Mouse (Mus musculus): ENCODE results near the gene Pus1.

Pus1 gene

DNA sequence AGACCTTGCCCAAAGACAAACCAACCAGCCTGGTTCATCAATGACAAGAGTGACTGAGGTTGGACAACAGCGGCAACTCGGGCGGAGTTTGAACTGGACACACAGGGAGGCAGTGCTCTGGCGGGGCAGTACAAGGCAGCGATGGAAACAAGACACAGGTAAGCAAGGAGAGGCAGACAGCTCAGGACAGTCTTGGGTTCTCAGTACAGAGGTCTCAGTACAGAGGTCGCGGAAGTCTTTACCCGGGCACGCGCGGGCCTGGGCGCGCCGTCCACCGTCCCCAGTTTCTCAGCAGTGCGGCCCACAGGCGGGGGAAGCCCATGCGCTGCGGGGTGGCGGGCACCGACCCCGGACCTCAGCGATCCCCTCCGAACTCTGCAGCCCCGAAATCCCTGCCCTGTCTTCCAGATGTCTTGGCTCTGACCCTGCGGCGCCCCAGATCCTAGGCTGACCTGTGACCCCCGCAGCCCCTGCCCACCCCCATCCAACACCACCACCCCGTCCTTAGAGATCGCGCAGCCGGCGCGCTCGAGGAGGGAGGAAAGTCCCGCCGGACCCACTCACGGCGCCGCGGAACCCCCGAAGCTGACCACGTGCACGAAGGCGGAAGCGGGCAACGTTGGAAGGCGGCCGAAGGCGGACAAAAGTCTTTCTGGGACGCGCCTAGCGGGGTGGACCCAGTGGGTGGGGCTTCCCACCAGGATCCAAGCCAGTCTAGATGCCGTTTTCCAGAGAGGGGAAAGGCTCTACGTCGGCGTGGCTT is at the start of gene Pus1:
TSS of gene Pus1 (minus strand) at position 662 of the 763 bp plus-strand sequence.
- peak; percentile 94 to 97 for DNase-seq

DNA sequence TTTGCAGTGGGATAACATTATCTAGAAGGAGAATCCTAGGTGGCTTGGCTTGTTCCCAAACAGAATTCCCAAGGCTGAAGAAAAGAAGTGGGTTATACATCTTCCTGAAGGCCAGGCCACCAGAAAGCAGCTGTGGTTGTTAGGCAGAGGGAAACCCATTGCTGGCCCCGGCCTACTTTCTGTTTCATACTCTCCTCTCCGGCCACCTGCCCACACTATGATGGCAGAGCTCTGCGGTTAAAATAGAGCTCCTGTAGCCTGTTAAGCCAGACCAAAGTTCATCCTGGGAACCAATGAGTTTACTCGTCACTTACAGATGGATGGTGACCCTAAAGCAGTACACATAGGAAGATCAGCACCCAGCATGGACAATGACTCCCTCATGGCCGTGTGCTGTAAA is 47.1 kb upstream of the Pus1 start:
- no peak for DNase-seq

DNA sequence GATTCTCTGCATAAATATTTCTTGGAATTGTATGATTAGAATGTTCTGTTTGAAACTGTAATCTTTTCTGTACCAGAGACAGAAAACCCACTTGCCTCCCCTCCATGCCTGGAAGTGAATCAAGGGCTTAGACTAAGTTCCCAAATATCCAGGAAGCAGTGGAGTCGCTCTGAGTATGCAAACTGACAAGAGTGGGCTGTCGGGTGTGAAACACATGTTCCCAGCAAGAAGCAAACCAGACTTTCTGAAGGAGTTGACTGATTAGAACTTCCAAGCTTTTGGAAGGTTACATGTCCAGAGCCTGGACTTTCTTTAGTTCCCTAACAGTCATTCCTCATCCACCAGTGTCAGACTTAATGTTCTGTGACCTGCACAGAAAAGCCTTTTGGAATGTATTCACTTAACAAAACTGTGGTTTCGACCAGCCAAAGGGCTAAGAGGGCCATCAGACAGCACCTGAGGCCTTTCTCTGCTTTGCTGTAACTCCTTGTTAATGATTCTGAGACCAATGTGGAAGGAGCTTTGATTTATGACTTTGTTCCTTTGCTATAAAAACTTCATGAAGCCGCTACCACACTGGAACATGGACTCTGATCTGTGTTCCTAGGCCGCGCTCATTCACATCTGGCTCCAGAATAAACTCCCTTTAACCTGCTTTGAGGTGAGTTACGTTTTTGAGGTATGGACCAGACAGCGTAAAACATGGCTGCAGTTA is 46.5 kb upstream of the Pus1 start:
- no peak for DNase-seq

DNA sequence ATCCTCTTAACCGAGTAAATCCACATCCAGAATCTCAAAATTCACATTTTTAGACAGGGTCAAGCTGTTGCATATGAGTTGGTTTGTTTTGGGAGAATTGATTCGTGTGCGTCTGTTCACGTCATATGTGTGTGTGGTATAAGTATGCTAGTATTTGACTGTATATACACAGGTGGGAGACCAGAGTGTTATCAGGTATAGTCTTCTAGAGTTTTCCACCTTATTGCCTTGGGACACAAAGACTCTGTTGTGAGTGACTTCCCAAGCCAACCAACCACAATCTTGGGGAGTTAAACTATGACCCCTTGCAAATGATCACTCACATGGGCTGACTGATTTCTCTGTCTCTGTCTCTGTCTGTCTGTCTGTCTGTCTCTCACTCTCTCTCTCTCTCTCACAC is 44.0 kb upstream of the Pus1 start:
- DNase-seq, result no peak

DNA sequence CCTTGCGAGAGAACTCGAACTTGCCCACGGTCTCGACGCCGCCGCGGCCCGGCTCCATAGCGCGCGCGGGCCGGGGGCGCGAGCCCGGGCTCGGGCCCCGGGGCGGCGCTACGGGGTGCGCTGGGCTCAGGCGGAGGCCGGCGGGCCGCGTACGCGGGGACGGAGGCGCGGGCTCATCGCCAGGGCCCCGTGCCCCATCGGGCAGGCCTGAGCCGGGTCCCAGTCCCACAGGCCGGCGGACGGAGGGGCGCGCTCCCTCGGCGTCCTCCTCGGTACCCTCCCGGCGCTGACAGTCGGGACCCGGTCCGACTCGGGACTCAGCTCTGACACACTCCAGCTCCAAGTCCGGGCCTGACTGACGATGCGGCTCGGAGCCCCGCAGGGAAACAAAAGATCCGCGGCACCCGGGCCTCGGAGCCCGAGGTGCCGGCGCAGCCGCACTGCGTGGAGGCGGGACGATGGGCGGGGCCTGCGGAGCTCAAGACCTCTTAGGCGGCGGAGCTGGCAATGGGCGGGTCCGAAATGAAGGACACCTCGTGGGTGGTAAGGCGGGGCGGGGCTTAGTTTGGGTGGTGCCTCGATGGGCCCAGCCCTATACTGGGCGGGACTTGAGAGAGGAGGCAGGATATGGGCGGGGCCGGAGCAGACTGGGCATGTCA is 29.3 kb upstream of the Pus1 start, which contains the start of gene Ulk1:
TSS of gene Ulk1 (minus strand) at position 431 of the 659 bp plus-strand sequence.
- DNase-seq, result peak; percentile 99 to 100

DNA sequence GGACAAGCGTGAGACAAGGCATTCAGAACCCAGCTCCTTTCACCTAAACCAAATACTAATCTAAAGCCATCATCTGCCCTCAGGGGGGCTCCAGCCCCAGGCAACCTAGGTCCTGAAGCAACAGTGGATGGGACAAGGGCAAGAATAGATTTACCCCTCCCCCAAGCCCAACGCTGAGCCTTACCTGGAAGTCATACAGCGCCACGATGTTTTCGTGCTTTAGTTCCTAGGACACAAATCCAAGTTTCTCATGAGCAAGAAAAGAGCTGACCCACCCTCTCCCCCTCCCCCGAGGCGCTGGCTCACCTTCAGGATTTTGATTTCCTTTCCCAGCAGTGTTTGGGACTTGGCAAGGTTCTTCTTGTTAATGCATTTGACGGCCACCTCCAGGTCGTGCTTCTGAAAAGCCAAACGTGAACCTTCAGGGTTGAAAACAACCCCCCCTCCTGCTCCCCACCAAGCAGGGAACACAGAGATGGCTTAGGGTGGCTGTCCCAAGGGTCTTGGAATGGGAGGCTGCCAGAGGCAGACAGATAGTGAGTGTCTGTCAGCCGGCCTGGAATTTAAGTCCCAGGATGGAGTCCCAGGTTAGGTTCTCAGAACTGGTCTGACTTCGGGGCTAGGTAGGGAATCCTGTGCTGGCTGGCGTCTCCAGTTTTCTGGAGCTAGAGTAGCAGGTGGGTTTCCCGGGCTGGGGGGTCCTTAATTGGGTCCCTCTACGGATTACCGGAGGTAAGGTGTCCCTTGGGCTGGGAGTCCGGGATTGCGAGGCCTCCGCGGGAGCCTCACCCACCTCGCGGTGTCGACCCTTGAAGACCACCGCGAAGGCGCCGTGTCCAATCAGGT is 28.6 kb upstream of the Pus1 start:
- peak; percentile 48 to 55 for DNase-seq

DNA sequence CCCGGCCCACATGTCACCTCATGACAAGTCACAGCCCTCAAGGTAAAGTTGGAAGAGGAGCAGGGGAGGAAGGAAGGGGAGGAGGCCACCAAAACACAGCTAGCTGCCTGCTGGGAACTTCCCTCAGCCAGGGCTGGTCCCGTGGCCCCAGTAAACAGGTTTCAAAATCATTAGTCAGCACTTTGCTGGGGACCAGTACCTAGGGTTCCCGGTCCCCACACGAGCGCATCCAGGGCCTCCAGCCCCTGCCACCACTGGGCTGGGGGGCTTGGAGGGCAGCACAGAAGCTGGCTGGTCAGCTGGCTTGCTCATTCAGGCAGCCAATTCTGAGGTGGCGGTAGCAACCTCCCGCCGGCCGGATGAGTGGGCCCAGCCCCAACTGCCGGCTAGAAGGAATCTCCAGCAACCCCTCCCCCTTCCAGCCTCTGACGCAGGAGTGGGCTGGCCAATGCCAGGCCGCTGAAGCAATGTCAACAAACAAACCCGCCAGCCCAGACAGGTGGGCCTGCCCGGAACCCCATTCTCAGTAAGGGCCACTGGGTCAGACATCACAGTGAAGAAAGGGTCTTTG is 27.7 kb upstream of the Pus1 start:
- peak; percentile 92 to 94 for DNase-seq

DNA sequence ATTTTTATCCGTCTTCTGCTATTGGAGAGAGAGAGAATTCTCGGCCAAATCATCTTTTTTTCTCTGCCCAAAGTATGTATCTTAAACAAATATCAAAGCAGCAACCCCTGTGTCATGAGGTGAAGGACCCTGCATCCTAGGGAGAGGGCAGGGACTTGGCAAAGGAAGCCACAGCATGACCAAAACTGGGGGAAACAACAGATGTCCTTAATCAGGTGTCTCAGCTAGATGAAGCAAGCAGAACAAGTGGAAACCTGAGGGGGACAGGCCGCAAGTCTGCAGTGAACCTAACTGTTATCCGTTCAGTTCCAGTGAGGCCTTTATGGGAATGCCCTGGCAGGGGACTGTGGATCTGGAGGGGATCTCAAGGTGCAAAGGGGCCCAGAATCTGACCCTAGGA is 27.0 kb upstream of the Pus1 start:
- DNase-seq, result no peak

DNA sequence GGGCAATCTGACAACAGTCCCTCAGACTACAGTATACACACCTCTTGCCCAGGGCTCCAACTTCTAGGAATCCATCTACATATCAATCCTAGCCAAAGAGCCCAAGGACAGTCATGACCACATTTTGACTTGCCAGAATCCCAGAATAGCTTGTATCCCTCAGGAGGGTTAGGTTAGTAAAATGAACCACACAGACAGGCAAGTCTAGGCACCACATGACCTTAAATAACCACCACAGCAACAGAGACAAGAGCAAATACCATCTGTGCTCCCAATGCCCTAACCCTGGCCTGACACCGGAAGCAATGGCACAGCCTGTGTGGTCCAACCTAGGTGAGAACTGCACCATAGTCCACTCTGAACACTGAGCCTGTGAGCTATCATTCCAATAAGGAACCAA is 26.2 kb upstream of the Pus1 start:
- DNase-seq, result no peak

DNA sequence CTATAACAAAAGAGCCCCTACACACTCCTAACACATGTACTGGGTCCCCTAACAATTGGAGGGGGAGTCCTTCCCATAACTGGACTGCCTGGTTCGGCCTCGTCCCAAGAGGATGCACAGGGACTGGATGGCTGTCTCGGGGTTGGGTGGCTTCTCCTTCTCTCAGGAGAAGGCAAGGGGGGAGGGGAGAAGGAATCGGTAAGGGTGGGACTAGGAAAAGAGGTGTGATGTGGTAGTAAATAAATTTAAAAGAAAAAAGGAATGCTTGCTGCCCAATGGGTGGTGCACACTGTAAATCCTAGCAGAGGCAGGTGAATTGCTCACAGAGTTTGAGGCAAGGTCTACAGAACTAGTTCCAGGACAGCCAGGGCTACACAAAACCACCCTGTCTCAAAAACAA is 25.7 kb upstream of the Pus1 start:
- no peak for DNase-seq

DNA sequence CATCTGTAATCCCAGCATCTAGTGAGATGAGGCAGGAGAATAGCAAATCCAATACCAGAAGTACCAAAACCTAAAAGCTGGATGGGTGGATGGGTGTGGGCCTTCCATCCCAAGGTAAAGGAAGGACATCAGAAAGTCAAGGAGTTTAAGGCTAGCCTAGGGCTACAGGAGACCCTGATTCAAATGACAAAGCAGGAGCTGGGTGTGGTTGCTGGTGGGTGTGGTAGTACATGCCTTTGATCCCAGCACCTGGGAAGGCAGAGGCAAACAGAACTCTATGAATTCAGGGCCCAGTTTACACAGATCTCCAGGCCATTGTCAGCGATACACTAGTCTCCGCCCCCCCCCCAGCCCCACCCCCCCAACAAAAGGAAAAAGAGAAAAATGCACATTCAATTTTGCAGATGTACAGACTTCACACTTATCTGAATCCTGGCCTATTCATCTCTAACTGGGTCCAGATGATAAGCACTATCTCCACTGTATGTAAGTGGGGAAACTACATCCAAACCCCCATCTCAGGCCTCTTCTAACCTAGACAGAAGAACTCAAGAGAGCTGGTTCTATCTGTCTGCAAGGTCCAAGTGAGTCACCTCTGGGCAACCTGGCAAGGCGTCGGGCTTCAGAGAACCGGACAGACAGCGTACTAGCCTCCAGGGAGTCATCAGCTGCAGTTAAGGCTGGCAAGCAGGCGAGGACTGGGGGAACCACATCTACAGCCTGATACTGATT is 23.7 kb upstream of the Pus1 start:
- DNase-seq, result no peak

DNA sequence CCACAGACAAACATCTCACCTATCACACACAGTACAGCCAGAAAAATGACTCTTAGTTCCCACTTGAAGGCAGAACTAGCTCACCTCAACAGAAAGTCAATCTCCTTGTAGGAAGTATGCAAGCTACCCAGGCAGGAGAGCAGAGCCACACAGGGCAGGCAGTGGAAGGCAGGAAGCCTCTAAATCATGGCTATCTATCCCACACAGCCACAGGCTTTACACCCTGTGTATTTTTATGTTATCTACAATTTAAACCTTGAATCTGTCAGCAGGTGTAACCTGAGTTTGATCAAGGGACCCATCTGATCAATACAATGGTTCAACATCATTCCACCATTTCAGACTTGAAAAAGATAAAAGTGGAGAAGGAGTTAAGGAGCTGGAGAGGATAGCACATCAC is 22.4 kb upstream of the Pus1 start:
- DNase-seq, result peak in 1 of 2 experiments; percentile 9

DNA sequence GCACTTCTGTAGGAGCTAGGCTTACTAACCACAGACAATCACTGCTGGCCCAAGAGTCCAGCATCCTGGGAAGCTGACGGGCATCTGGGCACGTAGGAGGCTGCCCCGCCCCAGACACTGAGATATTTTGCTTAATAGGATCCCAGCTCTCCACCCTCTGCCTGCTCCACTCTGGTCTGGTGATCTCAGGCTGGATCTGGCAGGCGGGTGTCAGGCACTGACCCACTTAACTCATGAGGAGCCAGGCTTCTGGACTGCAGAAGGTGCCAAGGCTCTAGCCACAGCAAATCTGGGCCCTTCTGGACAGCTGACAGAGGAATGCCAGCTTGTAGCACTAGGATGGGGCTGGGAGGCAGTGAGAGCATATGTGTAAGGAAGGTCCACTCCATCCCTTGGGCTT is 21.7 kb upstream of the Pus1 start:
- peak; percentile 84 to 88 for DNase-seq

DNA sequence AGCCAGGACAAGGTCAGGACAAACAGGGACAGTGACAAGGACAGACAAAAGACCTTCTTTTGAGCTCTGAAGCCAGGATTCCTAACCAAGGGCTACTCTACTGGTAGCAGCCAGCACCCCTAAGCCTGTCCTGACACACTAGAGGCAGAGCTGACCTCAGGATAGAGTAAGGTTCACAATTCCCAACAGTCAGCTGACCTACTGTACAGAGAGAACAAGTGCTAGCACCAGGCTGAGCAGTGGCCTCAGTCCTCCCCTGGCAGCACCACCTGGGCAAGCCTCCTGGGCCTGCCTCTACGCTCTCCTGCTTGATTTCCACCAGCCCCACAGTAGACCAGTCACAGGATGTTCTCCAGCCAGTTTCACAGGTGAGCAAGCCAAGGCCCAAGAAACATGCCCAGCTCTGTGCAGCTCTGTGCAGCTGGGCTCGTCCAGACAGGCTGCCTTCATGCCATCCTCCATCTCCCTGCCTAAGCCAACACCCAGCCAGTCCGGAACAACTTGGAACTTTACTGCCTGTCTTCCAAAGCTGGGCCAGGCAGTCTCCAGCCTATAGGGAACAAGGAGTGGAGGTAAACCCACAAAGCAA is 20.7 kb upstream of the Pus1 start:
- peak; percentile 37 to 40 for DNase-seq

DNA sequence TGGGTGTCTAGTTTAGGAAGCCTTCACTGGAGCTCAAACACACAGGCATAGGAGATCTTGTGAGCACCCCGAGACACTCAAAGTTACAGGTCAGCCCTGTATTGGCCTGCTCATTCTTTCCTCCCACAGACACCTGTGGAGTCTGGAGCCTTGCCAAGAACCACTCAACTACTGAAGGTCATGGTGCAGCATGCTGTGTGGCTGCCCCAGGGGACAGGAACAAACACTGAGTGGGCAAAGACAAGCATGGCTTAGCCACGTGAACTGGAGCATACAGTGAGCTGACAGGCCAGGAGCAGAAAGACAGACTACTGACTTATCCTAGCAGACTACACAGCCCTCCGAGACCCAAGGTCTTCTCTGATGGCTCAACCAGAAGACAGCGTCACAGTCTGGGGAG is 17.2 kb upstream of the Pus1 start:
- peak; percentile 46 to 68 for DNase-seq

DNA sequence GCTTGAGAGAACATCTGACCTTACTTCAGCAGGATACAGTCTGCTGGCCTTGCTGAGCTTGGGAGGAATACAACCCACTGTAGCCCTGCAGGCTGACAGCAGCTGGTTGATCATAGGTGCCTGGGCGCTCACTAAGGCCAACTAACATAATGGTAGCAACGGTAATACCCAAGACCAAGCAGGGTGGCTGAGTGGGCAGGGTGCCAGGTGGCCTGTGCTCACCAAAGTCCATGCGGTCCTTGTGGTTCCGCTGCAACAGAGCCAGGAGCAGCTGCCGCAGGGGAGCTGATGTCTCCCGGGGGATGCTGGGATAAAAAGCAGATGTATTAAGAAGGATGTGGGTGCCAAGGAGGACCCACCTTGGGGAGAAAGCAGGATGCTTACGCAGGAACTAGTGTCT is 13.9 kb upstream of the Pus1 start:
- DNase-seq, result peak; percentile 29 to 58

DNA sequence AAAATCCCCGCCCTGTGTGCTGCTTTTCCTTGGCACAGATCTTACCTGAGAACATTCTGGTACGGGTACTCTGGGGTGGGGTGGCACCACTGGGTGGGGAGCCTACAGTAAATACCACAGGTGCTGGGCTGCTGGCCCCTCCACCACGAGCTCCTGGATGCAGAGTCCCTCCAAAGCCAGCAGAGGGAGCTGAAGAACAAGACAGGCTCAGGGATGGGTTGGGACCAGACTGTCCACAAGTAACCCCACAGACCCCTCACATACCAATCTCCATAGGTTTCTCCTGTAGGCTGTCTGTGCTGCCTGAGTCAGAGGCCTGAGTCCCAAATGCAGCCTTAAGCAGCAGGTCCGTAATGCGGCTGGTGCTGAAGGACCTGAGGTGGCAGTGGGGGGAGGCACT is 8.2 kb upstream of the Pus1 start:
- peak; percentile 58 to 65 for DNase-seq

DNA sequence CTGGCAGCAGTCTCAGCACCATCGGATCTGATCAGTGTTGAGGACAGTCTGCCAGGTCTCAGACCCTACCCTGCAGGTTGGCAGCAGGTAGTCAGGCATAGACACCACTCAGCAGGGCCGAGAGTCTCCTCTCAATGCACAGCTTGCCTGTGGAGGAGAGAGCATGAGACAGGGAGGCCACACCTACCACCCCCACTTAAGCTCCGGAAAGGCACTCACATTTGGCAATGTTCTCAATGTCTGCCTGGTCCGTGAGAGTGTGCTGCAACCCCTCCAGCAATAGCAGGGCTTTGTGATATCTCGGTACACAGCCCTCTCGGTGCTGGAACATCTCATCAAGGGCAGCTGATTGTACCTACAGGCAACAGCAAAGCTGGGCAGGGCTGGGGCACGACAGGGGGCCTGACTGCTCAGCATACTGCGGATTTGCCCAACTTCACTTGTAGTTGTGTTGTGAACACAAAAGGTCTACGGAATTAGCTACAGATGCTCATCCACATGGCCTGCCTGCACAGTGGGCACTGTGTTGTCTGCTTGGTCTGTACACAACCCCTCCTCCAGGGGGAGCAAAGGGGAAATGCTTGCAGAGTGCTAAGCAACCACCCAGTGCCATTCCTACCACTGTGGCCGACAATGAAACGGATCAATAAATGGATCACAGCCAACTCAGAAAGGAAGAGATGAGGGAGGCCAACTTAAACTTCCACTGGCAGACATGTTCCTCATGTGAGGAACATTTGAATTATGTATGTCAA is 5.8 kb upstream of the Pus1 start:
- peak; percentile 52 to 56 for DNase-seq

DNA sequence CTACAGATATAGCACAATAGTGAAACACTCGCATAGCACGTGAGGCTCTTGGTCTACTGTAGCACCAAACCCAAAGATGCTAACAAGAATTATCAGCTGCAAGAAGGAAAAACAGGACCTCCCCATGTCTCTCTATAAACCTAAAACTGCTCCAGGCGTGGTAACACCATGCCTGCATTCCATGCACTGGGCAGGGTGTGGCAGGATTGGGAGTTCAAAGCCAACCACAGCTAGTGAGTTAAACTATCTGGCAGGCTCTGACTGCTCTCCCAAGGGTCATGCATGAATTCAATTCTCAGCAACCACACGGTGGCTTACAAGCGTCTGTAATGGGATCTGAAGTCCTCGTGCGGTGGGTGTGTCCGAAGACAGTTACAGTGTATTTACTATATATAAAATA is 2.7 kb upstream of the Pus1 start:
- no peak for DNase-seq

DNA sequence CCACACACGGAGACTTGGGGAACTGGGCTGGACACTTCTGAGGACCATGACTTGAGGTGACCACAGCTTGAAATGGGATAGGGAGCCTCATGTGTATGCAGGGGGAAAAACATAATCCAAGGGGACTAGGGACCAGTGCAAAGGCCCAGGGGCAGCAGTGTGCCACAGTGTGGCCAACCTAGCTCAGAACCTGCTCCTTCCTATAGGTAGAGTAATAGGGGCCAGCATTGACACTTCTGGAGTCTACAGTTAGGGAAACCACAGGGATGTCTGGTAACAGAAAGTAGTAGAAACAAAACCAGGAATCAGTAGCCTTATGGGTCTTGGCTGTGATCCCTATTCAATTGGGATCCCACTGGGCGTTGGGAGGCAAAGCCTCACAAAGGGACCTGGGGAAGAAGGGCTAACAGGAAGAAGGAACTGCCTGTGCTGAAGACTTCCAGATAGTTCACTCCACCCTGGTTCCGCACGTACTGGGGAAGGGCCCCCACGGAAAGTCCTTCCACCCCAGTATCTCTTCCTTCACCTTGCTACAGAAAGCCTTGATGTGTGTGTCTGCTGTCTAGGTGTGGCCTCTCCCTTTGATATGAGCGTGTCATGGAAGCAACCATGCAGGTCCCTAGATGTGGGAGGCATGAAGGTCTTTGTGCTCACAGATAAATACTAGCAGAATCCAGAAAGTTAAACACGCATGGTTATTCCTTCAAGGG is 1.2 kb upstream of the Pus1 start:
- no peak for DNase-seq

Data from cerebellum, postnatal 25 days (tissue).